Mouse (Mus musculus) kidney, postnatal 10 days (tissue): Measurements from ENCODE around the gene Syk.

Experiments
- DNase-seq: peaks from one replicate; pipeline ENCODE4 v3.0.0; 2021; ENCODE audit warnings: mixed read lengths

Gene Syk

DNA sequence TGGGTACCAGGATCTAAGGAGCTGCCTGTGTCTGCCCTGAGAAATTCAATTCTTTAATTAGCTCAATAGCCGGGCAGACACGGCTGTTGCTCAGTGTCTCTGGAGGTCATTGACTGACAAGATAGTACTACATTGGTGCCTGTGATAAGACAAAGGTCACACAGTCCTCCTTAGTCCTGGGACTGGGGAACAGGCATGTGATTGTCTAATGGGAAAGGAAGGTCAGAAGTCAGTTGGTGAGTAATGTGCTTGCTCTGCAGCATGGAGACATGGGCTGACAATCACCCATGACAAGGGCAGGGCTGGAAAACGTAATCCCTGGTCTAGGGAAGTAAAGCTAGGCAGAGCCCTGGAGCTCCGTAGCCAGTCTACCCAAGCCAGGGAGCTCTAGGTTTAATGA, 19.8 kb downstream of the Syk start:
- no peak for DNase-seq

DNA sequence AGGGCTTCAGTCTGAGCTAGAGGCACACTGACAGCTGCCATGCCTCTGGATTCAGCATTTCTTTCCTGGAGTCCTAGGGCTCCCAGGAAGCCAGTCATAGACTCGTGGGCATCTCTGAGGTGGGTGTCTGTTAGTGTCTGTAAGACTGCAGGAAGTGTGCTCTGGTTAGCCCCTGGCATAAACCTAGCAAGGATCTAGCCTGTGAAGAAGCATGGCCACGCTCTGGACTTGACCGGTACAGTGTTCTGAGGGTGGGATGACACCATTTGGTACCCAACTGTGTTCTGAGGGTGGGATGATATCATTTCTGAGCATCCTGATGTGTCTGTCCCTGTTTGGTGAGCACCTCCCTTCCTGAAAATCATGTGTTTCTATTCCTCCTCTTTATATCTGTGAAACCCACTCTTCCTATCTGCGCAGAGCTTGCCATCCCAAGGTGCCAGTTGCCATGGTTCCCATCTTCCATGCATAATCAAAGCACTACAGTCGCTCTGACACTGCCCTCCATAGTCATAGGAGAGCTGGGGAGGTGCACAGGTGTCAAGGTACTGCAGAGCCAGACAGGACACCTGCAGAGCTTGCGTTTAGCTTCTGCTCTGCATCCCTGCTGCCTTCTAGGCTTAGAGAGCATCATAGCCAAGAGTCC, 20.9 kb downstream of the Syk start:
- no peak for DNase-seq

DNA sequence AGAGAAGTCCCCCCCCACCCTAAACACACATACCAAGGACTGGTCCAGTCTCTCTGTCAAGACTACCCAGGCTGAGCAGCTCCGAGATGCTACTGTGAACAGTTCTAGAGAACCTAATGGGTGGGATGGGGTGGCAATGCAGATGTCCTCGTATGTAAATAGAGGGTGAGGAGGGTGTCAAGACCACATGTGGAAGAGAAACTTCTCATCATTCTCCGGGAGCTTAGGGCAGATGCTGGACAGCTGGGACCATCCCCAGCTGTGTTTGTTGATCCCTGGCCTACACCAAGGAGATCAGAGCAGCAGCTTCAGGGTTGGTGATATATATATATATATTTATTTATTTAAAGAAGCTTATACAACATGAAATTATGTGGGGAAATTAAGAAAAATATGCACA, 22.0 kb downstream of the Syk start:
- DNase-seq: no peak

DNA sequence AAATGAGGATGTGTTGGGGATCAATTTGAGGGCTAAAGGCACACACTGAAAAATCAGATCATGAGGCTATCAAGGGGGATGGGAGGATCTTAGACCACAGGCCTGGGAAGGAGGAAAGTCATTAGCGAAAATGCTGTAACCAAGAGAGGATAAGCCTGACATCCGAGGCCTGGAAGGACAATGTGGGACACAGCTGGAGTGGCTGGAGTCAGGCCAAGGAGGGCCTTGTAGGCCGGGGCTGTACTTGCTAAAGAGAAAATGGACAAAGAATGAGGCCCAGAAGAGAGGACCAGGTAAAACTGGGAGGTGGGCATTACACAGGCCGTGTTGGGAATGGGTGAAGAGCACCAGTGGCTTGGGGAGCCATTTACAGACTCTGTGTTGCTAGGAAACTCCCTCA, 22.9 kb downstream of the Syk start:
- DNase-seq: peak; percentile 62

DNA sequence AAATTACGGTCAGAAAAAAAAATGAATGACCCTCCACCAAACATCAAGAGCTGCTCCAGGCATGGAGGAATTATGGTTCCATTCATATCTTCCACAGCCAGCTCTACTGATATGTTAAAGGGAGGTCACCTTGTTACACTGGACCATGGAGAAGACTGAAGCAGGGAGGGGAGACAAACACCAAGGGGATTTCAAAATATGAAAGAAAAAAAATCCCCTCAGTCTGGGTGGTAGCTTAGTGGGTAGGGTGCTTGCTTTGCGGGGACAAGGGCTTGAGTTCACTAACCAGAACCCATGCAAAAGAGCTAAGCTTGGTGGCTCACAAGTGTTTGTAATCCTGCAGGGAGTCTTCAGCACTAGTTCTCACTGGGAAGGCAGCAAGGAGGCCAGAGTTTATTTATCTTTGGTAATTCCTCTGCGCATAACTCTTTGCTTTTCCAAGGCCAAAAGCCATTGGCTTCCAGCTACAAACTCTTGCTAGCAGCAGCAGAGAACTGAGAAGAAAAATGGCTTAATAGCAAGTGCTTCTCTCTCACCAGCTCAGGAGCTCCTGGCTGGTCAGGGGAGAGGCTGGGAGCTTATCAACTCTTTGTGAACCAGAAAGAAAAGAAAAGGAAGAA, 23.8 kb downstream of the Syk start:
- no peak for DNase-seq

DNA sequence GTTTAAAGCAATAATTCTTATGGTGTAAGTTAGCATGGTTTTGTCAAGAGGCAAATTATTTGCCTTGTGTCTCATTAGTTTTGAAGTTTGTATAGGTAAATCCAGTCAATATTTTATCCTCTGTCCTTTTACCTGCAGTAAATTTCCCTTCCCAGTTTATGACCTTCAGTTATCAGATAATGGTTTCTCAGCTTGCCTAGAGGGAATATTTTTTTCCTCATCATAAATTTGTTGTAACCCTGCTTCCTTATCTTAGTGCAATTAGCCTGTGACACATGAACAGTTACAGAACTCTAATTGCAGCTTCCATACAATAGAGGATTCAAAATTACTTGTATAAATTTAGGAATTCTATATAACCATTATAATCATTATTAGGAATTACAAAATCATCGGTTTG, 25.0 kb downstream of the Syk start:
- no peak for DNase-seq

DNA sequence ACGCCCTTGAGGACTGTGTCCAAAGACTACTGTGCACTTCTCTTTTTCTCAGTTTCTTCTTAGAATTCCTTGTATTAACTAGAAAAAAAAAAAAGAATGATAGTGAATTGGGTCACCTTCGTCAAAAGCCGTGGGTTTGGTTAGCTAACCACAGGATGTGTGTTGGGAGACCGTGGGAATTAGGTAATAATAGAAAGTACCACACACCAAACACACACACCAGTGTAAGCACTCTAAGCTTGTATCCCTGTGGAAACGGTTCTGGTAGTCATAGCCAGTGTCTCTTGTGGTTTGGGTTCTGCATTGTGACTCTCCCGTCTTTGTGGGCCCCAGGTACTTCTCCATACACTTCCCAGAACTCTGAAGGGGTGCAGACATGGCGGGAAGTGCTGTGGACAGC, 27.5 kb downstream of the Syk start:
- no peak for DNase-seq

DNA sequence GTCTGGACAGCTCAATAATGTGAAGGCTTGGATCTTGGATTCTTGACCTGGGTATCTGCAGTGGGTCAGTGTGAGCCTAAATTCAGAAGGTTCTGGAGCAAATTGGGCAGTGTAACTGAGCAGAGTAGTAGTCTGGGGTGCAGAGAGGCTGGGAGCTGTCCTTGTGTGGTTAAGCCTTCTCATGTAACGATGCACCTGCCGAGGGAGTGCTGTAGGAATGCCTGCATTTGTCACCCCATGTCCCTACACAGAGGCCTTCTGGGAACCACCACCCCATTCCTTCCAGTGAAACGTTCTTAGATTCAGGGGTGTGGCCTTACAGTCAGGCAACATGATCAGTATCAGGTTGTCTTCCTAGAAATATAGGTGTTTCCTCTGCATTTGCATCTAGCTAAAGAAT, 30.3 kb downstream of the Syk start:
- no peak for DNase-seq

DNA sequence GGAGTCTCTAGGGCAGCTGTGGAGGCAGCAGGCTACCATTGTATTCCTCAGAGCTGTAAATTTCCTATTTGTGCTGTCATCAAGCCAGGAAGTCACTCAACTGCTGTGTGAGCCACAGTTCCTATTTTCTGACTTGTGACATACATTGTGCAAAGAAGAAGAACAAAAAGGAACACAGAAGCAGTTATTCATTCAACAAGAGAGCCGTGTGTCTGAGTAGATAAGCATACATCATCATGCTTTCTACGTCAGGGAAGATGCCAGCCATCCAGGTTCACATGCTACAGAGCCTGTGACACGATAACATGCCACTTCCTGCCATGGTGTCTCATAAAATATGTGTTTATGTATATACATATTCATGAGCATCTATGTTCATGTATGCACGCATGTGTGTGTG, 32.1 kb downstream of the Syk start:
- DNase-seq: no peak

DNA sequence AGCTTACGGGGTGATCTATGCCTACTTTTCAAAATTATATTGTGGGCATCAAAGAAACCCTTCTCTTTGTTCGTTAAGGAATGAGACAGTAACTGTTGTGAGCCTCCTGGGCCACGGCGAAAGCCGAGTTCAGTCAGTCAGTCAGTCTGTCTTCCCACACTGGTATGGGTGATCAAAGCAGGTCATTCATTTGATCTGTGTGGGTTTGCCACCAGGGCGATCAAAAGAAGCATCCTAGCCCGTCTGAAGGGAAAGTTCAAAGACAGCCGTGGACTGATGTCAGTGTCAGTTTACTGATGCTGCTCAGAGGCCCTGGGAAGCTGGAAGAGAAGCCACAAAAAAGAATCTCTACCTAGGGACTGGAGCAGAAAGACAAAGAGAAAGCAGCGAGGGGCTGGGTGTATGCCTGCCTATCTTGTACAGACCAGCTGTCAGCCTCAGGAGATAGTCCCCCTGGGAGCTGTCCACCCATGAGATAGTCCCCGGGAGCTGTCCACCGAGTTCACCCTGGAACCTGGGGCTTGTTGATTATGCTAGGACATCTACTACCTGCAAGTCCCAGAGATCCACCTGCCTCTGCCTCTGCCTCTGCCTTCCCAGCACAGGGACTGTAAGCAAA, 34.2 kb downstream of the Syk start:
- DNase-seq: no peak

DNA sequence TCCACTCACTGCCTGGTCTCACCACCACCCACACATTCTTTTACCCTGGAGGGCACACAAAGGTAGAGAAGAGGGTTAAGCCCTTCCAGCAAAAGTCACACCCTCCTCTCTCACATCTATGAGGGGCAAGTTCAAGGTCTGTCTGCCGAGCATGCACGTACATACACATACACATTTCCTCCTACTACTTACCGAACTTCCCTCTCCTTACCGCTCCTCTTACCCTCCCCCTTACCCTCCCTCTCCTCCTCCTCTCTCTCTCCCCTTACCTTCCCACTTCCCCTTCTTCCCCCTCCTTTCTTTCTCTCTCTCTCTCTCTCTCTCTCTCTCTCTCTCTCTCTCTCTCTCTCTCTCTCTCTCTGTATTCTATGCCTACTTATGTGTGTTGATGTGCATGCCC, 35.6 kb downstream of the Syk start:
- no peak for DNase-seq

DNA sequence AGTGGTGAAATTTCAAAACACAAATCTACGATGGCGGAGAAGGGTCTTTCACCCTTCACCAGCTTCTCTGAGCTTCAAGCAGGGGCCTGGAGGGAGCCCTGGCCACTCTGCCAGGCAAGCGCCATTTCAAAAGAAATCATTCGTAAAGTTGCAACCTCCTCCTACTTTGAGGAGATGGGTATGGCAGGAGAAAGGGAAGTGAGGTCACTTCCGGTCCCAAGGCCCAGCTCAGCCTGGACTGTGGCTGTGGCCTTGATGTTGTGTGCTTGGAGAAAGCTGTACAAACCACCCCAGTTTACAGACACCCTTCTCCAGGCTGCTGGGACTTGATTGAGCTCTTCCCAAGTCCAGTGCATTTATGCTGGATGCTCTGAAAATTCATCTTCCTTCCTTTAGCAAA, 36.5 kb downstream of the Syk start:
- no peak for DNase-seq

DNA sequence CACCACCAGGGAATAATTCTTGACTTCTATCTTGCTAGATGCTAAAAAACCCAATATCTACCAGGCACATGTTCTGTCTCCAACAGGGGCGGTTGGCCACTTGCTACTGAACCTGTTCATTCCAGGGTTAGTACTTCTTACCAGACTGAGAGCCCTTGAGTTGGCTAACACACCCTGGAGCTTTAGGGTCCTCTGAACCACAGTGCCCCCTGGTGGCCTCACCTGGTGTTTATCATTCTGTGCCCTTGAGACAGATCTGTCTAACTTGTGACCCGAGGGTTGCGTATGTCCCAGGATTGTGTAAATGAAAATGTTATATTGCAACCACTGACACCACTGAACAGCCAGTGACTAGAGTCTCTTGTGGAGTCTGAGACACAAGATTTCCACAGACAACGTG, 41.1 kb downstream of the Syk start:
- peak; percentile 81 for DNase-seq

DNA sequence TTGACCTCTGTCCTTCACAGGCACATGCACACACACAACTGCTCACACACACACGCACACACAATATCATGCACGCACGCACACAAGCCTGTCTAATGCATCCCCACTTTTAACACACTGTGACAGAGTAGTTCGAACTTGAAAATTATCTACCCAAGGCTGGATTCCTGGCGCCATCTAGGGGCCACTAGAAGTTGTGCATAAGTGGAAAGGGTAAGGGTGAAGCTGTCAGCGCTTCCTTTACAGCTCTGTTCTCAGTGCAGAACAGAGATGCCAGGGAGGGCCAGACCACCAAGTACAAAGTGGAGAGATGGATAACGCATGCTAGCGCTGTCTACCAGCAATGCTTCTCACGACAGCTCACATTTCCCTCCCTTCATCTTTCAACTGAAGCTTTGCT, 45.6 kb downstream of the Syk start:
- peak; percentile 61 for DNase-seq

DNA sequence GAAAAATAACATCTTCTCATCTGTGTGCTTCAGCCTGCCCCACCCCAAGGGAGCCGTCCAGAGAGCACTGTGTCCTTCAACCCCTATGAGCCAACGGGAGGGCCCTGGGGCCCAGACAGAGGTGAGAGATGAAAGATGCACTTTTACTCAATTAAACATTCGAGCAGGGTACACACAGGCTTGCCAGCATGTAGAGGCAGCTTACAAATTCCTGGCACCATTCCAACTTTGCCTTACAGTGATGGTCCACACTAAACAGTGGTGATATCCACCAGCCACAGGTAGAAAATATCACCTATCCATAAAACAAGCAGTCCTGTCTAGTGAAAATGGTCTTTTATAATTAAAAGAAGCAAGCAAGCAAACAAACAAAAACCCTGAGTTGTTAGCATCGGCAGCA, 48.7 kb downstream of the Syk start:
- no peak for DNase-seq

DNA sequence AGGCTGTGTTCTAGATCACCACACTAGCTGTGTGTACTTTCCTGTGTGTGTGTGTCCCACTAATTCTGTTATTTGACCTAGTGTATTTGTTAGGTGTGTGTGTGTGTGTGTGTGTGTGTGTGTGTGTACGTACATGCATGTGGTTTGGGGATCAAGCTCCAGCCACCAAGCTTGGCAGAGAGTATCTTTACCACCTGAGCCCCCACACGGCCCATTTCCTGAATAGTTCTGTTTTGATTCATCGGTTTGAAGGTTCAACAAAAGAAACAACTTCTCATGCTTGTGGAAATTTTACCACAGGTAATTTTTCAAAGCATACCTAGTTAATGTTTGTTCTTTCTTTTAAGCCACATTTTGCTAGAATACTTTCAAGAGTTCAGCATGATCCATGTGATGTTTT, 52.5 kb downstream of the Syk start:
- DNase-seq: no peak

DNA sequence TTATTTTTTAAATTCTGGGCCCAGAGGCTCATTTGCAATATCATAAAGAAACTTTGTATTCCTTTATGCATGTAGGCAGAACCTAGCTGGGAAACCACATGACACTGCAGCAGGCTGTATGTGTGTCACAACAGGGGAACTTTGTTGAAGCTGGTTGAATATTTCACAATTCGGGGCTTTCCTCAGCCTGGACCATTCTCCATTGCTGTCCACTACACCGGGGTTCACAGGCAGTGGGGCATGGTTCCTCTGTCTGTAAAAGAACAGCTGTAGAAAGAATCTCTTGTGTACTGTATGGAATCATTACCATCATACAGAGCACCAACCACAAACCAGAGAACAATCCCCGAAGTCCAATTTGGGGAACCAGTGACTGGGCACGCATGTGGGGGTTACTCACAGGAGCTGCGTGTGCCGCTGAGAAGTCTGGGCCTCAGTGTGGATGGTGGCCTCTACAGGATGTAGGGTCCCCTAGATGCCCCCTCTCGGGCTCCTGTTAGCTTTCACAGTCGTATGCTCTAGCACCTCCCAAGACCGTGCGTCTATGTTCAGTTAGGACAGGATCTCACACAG, 53.3 kb downstream of the Syk start:
- no peak for DNase-seq

DNA sequence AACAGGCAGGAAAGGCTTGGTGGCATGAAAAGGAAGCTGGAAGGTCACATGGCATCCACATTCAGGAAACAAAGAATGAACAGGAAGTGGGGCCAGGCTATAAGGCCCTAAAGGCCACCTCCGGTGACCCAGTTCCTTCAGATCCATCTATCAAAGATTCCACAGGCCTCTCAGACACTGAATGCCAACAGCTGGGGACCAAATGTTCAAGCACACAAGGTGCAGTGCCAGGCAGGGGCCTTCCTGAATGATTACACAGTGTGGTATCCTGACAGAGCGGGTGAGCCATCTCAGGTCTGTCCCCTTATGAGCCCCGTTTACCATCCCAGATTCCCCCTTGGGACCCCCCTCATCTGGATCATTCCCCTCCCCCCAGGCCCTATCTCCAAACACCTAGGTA, 63.6 kb downstream of the Syk start:
- no peak for DNase-seq

DNA sequence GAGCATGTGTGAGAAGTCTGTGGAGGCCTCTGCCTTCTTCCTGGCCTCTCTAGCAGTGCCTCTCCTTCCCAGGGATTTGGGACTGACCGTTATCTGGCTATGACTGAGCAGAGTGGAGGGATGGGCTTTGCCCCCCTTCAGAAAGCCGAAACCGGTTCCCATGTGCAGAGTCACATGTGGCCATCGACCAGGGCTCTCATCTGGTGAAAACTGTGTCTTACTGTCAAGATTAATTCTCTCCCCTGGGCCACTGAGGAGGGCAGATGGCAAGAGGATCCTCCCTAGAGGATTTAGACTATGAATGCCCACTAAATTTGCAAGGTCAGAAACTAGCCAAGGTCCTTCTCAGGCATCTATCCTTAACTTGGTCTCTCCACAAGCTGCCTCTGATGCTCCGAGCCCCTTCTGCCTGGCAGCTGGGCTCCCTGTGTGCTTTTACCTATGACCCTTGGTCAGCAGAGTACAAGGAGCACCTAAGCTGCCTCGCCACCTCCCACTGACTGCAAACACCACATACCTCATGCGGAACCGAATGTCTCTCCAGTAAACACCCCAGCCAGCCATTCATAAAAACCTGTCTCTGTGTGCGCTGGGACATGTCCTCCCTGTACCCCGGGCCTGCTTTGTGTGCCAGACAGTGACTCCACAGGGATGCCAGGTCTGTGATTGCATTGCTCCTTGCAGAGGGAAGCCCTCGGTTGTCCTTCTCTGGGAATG, 65.2 kb downstream of the Syk start:
- no peak for DNase-seq

DNA sequence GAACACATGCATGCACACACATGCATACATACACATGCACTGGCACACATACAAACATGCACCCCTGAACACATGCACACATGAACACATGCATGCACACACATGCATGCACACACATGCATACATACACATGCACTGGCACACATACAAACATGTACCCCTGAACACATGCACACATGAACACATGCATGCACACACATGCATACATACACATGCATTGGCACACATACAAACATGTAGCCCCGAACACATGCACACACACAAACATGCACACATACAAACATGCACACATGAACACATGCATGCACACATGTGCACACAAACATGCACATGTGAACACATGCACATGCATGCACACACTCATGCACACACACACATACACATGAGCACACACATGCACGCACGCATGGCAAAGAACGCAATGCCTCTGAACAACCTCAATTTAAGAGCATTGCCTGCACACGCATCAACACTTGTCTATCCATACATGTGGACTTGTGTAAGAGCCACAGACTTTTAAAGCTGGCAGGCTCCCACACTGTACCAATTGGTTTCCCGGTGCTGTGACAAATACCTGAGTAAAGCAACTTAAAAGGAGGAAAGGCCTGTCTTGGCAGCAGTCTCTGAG, 66.9 kb downstream of the Syk start:
- DNase-seq: no peak

DNA sequence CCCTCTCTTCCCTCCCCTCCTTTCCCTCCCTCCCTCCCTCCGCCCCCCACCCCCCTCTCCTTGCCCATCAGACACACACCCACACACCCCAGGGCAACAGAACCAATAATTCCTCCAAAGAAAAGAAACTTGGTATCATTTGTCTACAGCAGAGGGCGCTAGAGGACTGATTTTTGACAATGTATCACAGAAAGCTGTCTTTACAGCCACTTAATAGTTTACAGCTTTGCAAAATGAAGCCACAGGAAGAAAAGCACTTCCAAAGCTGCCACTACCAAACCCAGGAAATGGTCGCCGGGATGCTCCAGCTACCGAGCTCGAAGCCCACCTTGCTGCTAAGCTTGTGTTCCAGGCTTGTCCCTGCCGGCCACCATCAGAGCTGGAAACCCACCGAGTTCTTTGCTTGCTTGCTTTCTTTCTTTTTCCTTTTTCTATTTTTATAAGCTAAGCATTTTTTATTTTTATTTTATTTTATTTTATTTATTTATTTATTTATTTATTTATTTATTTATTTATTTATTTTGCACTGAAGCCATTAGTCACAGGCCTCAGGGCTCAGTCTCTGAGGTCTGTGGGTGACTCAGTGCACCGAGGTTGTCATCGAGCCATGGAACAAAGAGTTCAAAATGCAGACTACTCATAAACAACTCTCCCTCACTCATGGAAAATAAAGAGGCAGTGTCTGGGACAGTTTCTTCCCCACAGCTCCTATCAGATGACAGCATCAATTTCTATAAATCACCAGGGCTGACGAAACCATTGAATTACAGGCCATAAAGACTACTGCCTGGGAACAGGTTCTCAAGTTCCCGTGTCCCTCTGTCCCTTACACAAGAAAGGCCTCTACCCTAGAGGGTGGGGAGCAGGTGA, 68.6 kb downstream of the Syk start:
- peak; percentile 59 for DNase-seq

DNA sequence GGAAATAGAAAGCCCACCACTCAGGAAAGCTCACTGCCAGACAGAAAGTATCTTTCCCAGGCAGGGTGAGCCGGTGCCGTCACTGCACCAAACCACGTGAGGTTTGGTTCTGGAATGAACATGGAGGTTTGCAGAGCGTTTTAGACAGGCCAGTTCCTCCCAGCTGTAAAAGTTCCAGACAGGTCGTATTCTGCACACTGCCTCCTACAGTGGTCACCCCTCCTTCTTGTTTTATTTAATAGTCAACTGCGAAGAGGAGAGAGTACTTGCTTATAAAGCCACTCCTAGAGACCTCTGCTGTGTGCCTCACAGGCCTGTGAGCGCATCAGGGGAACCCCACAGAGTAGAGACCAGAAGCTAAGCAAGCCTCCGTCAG, 69.3 kb downstream of the Syk start:
- no peak for DNase-seq
